ENCODE assay signal across 8 mouse cellular contexts in the genomic region with DNA sequence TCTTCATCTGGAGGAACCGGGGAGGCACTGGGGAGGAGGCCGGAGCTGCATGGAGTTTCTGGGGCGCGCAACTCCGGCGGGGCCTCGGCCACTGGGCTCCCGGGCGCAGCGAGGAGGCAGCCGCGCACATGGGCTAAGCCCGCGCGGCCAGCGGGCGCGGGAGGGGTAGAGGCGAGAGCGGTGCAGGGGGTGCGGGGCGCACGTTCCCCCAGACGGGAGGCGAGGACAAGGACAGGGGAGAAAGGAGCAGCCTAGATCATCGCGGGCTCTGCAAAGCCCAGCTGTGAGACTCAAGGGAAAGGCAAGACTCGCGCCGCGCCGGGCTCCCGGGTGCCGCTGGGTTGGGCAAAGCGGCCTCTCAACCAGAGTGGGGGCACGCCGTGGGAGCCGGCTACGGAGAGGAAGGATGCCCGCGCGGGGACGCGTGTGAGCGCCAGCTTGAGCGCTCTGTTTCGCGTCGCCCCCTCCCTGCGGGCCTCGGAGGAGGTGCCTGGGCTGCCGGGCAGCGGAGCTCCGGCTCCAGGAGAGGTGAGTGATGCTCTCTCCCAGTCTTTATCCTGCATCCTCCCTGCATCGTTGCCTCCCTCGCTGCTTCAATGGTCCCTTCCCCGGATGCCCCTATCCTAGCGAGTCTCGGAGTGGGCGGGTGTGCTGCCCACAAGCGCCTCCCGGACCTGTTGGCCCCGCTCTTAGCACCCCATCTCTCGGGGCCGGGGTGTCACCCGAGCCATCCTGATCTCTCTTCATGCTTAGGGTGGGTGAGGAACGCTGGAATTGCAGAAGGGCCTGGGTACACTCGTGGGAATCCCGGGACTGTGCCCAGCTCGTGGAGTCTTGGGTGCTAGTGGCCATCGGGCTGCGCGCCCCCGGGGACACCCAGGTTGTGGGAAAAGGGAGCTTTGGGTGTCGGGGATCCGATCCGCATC.
A peak's percentile ranks its signal among the peaks of the same experiment; 100 is the strongest.
DNase-seq lines count a peak whose midpoint lies in the region; ATAC-seq and TF ChIP-seq lines count a peak whose summit lies in the region.

No protein-coding gene starts in this region.

- intact Hi-C loops in heart, postnatal 25 days (cut with DNase I) = no loop called here
- intact Hi-C loops in left cerebral cortex, adult 2 months (cut with DNase I) = loop anchor here (2.0 to 5.0 kb wide), 2 partner anchors 363 to 404 kb away; no protein-coding TSS in a partner anchor

- no peak for TF ChIP-seq EP300 in heart, postnatal 0 days (IDR thresholded peaks at IDR 0.05; ENCODE audit: low read depth)

- peak overlapping the region; percentile 21; the same call in 1 of the 2 replicates for H3K4me3 ChIP-seq in heart, postnatal 0 days (ENCODE audit: low read depth, low read length)
- H3K4me3 ChIP-seq in forebrain, embryonic 15.5 days = peak overlapping the region; percentile 53
- peak overlapping the region; percentile 75 for H3K4me3 ChIP-seq in left cerebral cortex, adult 2 months
- H3K4me3 ChIP-seq in neural tube, embryonic 13.5 days = peak overlapping the region; percentile 52

- no peak for DNase-seq in heart, postnatal 0 days (ENCODE audit: low spot score)
- DNase-seq in heart, postnatal 25 days (ENCODE audit: low spot score) = no peak
- DNase-seq in brain, embryonic 14.5 days (ENCODE audit: low read depth) = peak; percentile 43
- peak; percentile 63 to 78 for DNase-seq in left cerebral cortex, adult 2 months (ENCODE audit: extremely low spot score in 1 of 2, low spot score in 2 of 2)
- no peak for DNase-seq in ovary, postnatal 36 days (ENCODE audit: low spot score)
- DNase-seq in lung, postnatal 36 days = no peak

- ATAC-seq in heart, postnatal 0 days (ENCODE audit: insufficient read depth, low read depth) = no peak
- ATAC-seq in forebrain, embryonic 15.5 days (replicated peaks) = peak; percentile 74
- peak; percentile 84 for ATAC-seq in neural tube, embryonic 13.5 days (ENCODE audit: low read depth)

- no peaks in the 10 kb centered on the region for H3K9me3 ChIP-seq in heart, postnatal 0 days (replicated peaks; ENCODE audit: control insufficient read depth, low read length)
- no peaks in the 10 kb centered on the region for H3K9me3 ChIP-seq in forebrain, embryonic 15.5 days
- no peaks in the 10 kb centered on the region for H3K9me3 ChIP-seq in neural tube, embryonic 13.5 days

- H3K27ac ChIP-seq in heart, postnatal 0 days (ENCODE audit: low read depth) = no peak overlapping the region
- H3K27ac ChIP-seq in forebrain, embryonic 15.5 days (replicated peaks) = peak overlapping the region; percentile 31; the same call in 1 of the 2 replicates
- H3K27ac ChIP-seq in left cerebral cortex, adult 2 months = peak overlapping the region; percentile 90
- H3K27ac ChIP-seq in neural tube, embryonic 13.5 days (replicated peaks) = no peak overlapping the region; the same call in 1 of the 2 replicates

- no peaks in the 10 kb centered on the region for H3K36me3 ChIP-seq in heart, postnatal 0 days (replicated peaks; ENCODE audit: control insufficient read depth, insufficient read depth, low read length)
- no peaks in the 10 kb centered on the region for H3K36me3 ChIP-seq in forebrain, embryonic 15.5 days
- no peaks in the 10 kb centered on the region for H3K36me3 ChIP-seq in neural tube, embryonic 13.5 days

- WGBS in heart, postnatal 0 days = under 1% methylated on average over 68 of the region's 77 CpGs
- WGBS in forebrain, embryonic 15.5 days = under 1% methylated on average over 77 of the region's 77 CpGs
- under 1% methylated on average over 76 of the region's 77 CpGs for WGBS in neural tube, embryonic 13.5 days

- no peak for TF ChIP-seq POLR2A in brain, embryonic 14.5 days (IDR thresholded peaks at IDR 0.05; ENCODE audit: borderline replicate concordance, extremely low read depth, insufficient read depth, insufficient read length, poor library complexity, severe bottlenecking)

- no peak overlapping the region for H3K9ac ChIP-seq in heart, postnatal 0 days (replicated peaks; ENCODE audit: low read depth, low read length)
- peak overlapping the region; percentile 58 for H3K9ac ChIP-seq in forebrain, embryonic 15.5 days (replicated peaks)
- peak overlapping the region; percentile 72 for H3K9ac ChIP-seq in neural tube, embryonic 13.5 days

- H3K4me1 ChIP-seq in heart, postnatal 0 days (ENCODE audit: control insufficient read depth, insufficient read depth) = no peaks in the 10 kb centered on the region
- H3K4me1 ChIP-seq in forebrain, embryonic 15.5 days = peaks cover 24% of the 10 kb centered on the region
- peaks cover 24% of the 10 kb centered on the region for H3K4me1 ChIP-seq in neural tube, embryonic 13.5 days (replicated peaks)

- H3K4me2 ChIP-seq in heart, postnatal 0 days (ENCODE audit: low read depth, low read length) = peak overlapping the region; percentile 33
- H3K4me2 ChIP-seq in forebrain, embryonic 15.5 days (replicated peaks) = peak overlapping the region; percentile 97
- H3K4me2 ChIP-seq in neural tube, embryonic 13.5 days = peak overlapping the region; percentile 95

- TF ChIP-seq CTCF in heart, postnatal 0 days (IDR thresholded peaks at IDR 0.05; ENCODE audit: low read depth) = no peak
- no peak for TF ChIP-seq CTCF in brain, embryonic 14.5 days (IDR thresholded peaks at IDR 0.05; ENCODE audit: borderline replicate concordance, extremely low read depth, insufficient read depth, insufficient read length)
- no peak for TF ChIP-seq CTCF in left cerebral cortex, adult 2 months (IDR thresholded peaks at IDR 0.05)

- H3K27me3 ChIP-seq in heart, postnatal 0 days (ENCODE audit: control insufficient read depth, insufficient read depth, low read length) = peaks cover 42% of the 10 kb centered on the region
- H3K27me3 ChIP-seq in forebrain, embryonic 15.5 days = peaks cover 35% of the 10 kb centered on the region
- peaks cover 69% of the 10 kb centered on the region for H3K27me3 ChIP-seq in neural tube, embryonic 13.5 days

Comparison
In these comparisons a context has a peak if more than half of its experiments do, and no peak if none do; other contexts are left out.
1. DNase-seq: peak in brain, embryonic 14.5 days (single experiment) and left cerebral cortex, adult 2 months (2 of 2); none in heart, postnatal 0 days (single experiment), heart, postnatal 25 days (single experiment), ovary, postnatal 36 days (single experiment) and lung, postnatal 36 days (single experiment).
2. H3K27ac ChIP-seq: peak in forebrain, embryonic 15.5 days (single experiment) and left cerebral cortex, adult 2 months (single experiment); none in heart, postnatal 0 days (single experiment) and neural tube, embryonic 13.5 days (single experiment).
3. H3K4me2 ChIP-seq: peak in every context shown above with its lines; median percentile 97 in forebrain, embryonic 15.5 days; 95 in neural tube, embryonic 13.5 days; 33 in heart, postnatal 0 days.
4. H3K4me3 ChIP-seq: peak in every context shown above with its lines; median percentile 75 in left cerebral cortex, adult 2 months; 53 in forebrain, embryonic 15.5 days; 52 in neural tube, embryonic 13.5 days; 21 in heart, postnatal 0 days.